Mouse (Mus musculus) liver, adult 2 months (tissue): Measurements from ENCODE around the gene Dusp23.

Source experiments
- CTCF ChIP-seq: fragments of 200-500 bp; IDR thresholded peaks from 2 replicates; pipeline ENCODE4 v1.5.1; 2011; ENCODE audit warnings: low read depth, low read length, control low read depth
- POLR2A ChIP-seq: fragments of 200-500 bp; IDR thresholded peaks from 2 replicates; pipeline ENCODE4 v1.6.1; 2011; ENCODE audit warnings: low read length, control low read depth; ENCODE audit not compliant: insufficient read depth; ENCODE audit errors: extremely low read depth

- no peak for TF ChIP-seq CTCF
- no peak for TF ChIP-seq POLR2A
Observed at GRCm38 (mm10) chr1:172657266-172657665, 24.5 kb upstream of the Dusp23 start.
